Mouse (Mus musculus): ENCODE data around the gene Nsmce4a. TPM values are rescaled to one million over a fixed set of nuclear protein-coding genes. Genes with fewer than 3 reads are reported as not detected.

The Nsmce4a gene
- polyA plus RNA-seq, 1 experiment from 2014 or later, result 154 TPM

DNA sequence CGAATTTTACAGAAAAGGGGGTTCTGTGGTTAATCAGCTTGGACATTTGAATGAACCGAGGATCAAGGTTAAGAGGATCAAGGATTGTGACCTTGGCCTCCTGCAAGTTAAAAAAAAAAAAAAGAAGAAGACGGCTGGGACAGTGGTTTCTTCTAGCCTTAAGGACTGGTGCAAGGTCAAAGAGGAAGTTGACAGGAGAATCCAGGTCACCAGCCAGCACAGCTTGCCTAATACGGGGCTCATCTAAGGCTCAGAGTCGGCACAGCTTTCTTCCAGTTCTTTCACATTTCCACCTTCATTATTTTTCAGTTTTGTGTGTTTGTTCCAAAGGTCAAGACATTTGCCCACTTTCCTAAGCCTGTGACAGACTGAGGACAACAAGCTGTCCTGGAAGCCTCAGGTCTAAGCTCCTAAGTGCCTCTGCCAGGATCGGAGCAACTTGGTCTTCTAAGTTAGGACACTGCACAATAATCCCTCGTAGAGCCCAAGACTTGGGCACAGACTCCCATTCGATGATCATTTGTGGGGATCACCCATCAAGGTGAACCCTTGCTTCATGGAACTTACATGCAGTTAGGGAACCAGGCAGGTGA is 18.0 kb upstream of the Nsmce4a start:
- no peak overlapping the region for H3K9ac ChIP-seq (ENCODE audit: low read length)
- WGBS, result 70% methylated on average over 8 of the region's 8 CpGs
- DNase-seq (ENCODE audit: low spot score) (no peak), ATAC-seq (no peak)
- no peak overlapping the region for H3K4me3 ChIP-seq (ENCODE audit: low read depth, low read length)
- peaks cover 4% of the 10 kb centered on the region; the same call in 1 of the 2 replicates for H3K4me1 ChIP-seq (ENCODE audit: control insufficient read depth, insufficient read depth, low read length)
- H3K36me3 ChIP-seq (ENCODE audit: control insufficient read depth, insufficient read depth, low read length), result no peaks in the 10 kb centered on the region
- H3K27ac ChIP-seq (ENCODE audit: low read depth, low read length), result no peak overlapping the region
- no peak overlapping the region for H3K4me2 ChIP-seq (ENCODE audit: low read length)
- H3K9me3 ChIP-seq (replicated peaks; ENCODE audit: control insufficient read depth, low read length), result no peaks in the 10 kb centered on the region
- no peaks in the 10 kb centered on the region for H3K27me3 ChIP-seq (replicated peaks; ENCODE audit: control insufficient read depth, insufficient read depth, low read length)

- WGBS, result 35% methylated on average over 13 of the region's 13 CpGs
- H3K27me3 ChIP-seq (replicated peaks; ENCODE audit: control insufficient read depth, insufficient read depth, low read length), result no peaks in the 10 kb centered on the region
- ATAC-seq (no peak), DNase-seq (ENCODE audit: low spot score) (peak; percentile 61)
- H3K9ac ChIP-seq (ENCODE audit: low read length), result no peak overlapping the region
- H3K9me3 ChIP-seq (replicated peaks; ENCODE audit: control insufficient read depth, low read length), result no peaks in the 10 kb centered on the region
- H3K27ac ChIP-seq (ENCODE audit: low read depth, low read length), result no peak overlapping the region; the same call in 1 of the 2 replicates
- peaks cover 4% of the 10 kb centered on the region; the same call in 1 of the 2 replicates for H3K4me1 ChIP-seq (ENCODE audit: control insufficient read depth, insufficient read depth, low read length)
- no peak overlapping the region for H3K4me2 ChIP-seq (ENCODE audit: low read length)
- no peak overlapping the region for H3K4me3 ChIP-seq (ENCODE audit: low read depth, low read length)
- H3K36me3 ChIP-seq (ENCODE audit: control insufficient read depth, insufficient read depth, low read length), result no peaks in the 10 kb centered on the region
Measured at GRCm38 (mm10) chr7:130590081-130590828, 17.3 kb upstream of the Nsmce4a start.

GRCm38 (mm10) chr7:130586521-130587072 is 13.7 kb upstream of the Nsmce4a start:
- H3K36me3 ChIP-seq (ENCODE audit: control insufficient read depth, insufficient read depth, low read length), result no peaks in the 10 kb centered on the region
- no peak for ATAC-seq
- H3K4me1 ChIP-seq (ENCODE audit: control insufficient read depth, insufficient read depth, low read length), result peaks cover 4% of the 10 kb centered on the region; the same call in 1 of the 2 replicates
- H3K4me3 ChIP-seq (ENCODE audit: low read depth, low read length), result no peak overlapping the region
- no peak overlapping the region for H3K27ac ChIP-seq (ENCODE audit: low read depth, low read length)
- no peaks in the 10 kb centered on the region for H3K9me3 ChIP-seq (replicated peaks; ENCODE audit: control insufficient read depth, low read length)
- DNase-seq (ENCODE audit: low spot score), result no peak
- WGBS, result 81% methylated on average over 2 of the region's 2 CpGs
- H3K9ac ChIP-seq (ENCODE audit: low read length), result no peak overlapping the region
- H3K27me3 ChIP-seq (replicated peaks; ENCODE audit: control insufficient read depth, insufficient read depth, low read length), result no peaks in the 10 kb centered on the region
- H3K4me2 ChIP-seq (ENCODE audit: low read length), result no peak overlapping the region

- Histone ChIP-seq H3K9me3 (replicated peaks; ENCODE audit: control insufficient read depth, low read length) (no peaks in the 10 kb centered on the region), H3K27me3 (replicated peaks; ENCODE audit: control insufficient read depth, insufficient read depth, low read length) (no peaks in the 10 kb centered on the region), H3K27ac (ENCODE audit: low read depth, low read length) (no peak overlapping the region), H3K4me2 (ENCODE audit: low read length) (no peak overlapping the region), H3K36me3 (ENCODE audit: control insufficient read depth, insufficient read depth, low read length) (no peaks in the 10 kb centered on the region), H3K9ac (ENCODE audit: low read length) (no peak overlapping the region), H3K4me1 (ENCODE audit: control insufficient read depth, insufficient read depth, low read length) (peaks cover 4% of the 10 kb centered on the region), H3K4me3 (ENCODE audit: low read depth, low read length) (no peak overlapping the region)
- ATAC-seq (no peak), DNase-seq (ENCODE audit: low spot score) (no peak)
- 70% methylated on average over 5 of the region's 5 CpGs for WGBS
Measured at GRCm38 (mm10) chr7:130578607-130579006, 5.7 kb upstream of the Nsmce4a start.

- no peaks in the 10 kb centered on the region for H3K27me3 ChIP-seq (replicated peaks; ENCODE audit: control insufficient read depth, insufficient read depth, low read length)
- no peak overlapping the region for H3K4me3 ChIP-seq (ENCODE audit: low read depth, low read length)
- ATAC-seq (no peak), DNase-seq (ENCODE audit: low spot score) (no peak)
- no peaks in the 10 kb centered on the region for H3K9me3 ChIP-seq (replicated peaks; ENCODE audit: control insufficient read depth, low read length)
- no peak overlapping the region for H3K9ac ChIP-seq (ENCODE audit: low read length)
- peaks cover 4% of the 10 kb centered on the region for H3K4me1 ChIP-seq (ENCODE audit: control insufficient read depth, insufficient read depth, low read length)
- H3K36me3 ChIP-seq (ENCODE audit: control insufficient read depth, insufficient read depth, low read length), result no peaks in the 10 kb centered on the region
- H3K4me2 ChIP-seq (ENCODE audit: low read length), result no peak overlapping the region
- 93% methylated on average over 2 of the region's 2 CpGs for WGBS
- H3K27ac ChIP-seq (ENCODE audit: low read depth, low read length), result no peak overlapping the region
Measured at GRCm38 (mm10) chr7:130578066-130578465, 5.1 kb upstream of the Nsmce4a start.

DNA sequence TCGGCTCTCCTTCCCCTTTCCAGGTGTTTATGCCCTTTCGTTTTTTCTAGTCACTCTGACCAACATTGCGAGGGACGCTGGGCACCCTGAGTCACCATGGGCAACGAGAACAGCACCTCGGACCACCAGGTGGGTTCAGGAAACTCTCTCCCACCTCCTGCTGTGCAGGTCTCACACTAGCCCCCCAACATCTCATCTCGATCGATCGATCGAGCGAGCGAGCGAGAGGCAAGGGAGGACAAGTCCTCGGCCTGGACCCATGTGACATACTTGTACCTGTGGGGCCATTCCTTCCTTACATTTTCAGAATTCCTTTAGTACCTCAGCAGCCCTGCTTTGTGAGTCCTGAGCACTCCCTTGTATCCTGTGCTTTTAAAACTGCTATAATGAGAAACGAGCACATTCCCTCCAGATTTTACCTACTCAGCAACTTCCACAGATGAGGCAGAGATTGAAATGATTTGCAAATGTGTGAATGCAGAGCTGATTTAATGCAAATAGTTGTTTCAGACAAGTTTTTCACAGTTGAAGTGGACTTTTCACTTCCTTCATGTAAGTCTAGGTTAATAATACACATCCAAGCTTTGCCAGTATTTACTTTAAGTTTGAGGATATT is 4.6 kb upstream of the Nsmce4a start, which contains the start of gene Tacc2:
Gene Tacc2, plus strand, starts transcription at position 51 of the 616 bp plus-strand sequence.
- H3K4me2 ChIP-seq (ENCODE audit: low read length), result peak within 1 kb of the TSS; percentile 15; the same call in 1 of the 2 replicates
- no peaks in the 10 kb centered on the region for H3K36me3 ChIP-seq (ENCODE audit: control insufficient read depth, insufficient read depth, low read length)
- H3K4me3 ChIP-seq (ENCODE audit: low read depth, low read length), result no peak within 1 kb of the TSS
- no peaks in the 10 kb centered on the region for H3K27me3 ChIP-seq (replicated peaks; ENCODE audit: control insufficient read depth, insufficient read depth, low read length)
- DNase-seq (ENCODE audit: low spot score) (no peak), ATAC-seq (no peak)
- 50% methylated on average over 15 of the region's 15 CpGs for WGBS
- peaks cover 4% of the 10 kb centered on the region for H3K4me1 ChIP-seq (ENCODE audit: control insufficient read depth, insufficient read depth, low read length)
- H3K9ac ChIP-seq (ENCODE audit: low read length), result no peak within 1 kb of the TSS
- no peaks in the 10 kb centered on the region for H3K9me3 ChIP-seq (replicated peaks; ENCODE audit: control insufficient read depth, low read length)
- H3K27ac ChIP-seq (ENCODE audit: low read depth, low read length), result peak within 1 kb of the TSS; percentile 41; the same call in 1 of the 2 replicates

- peak overlapping the region; percentile 41; the same call in 1 of the 2 replicates for H3K27ac ChIP-seq (ENCODE audit: low read depth, low read length)
- no peaks in the 10 kb centered on the region for H3K36me3 ChIP-seq (ENCODE audit: control insufficient read depth, insufficient read depth, low read length)
- H3K27me3 ChIP-seq (replicated peaks; ENCODE audit: control insufficient read depth, insufficient read depth, low read length), result no peaks in the 10 kb centered on the region
- WGBS, result 29% methylated on average over 10 of the region's 10 CpGs
- H3K4me3 ChIP-seq (ENCODE audit: low read depth, low read length), result no peak overlapping the region
- DNase-seq (ENCODE audit: low spot score) (peak; percentile 49), ATAC-seq (peak; percentile 45)
- no peak overlapping the region for H3K9ac ChIP-seq (ENCODE audit: low read length)
- no peaks in the 10 kb centered on the region for H3K9me3 ChIP-seq (replicated peaks; ENCODE audit: control insufficient read depth, low read length)
- H3K4me2 ChIP-seq (ENCODE audit: low read length), result peak overlapping the region; percentile 15; the same call in 1 of the 2 replicates
- peaks cover 4% of the 10 kb centered on the region for H3K4me1 ChIP-seq (ENCODE audit: control insufficient read depth, insufficient read depth, low read length)
Measured at GRCm38 (mm10) chr7:130576981-130577380, 4.1 kb upstream of the Nsmce4a start.

DNA sequence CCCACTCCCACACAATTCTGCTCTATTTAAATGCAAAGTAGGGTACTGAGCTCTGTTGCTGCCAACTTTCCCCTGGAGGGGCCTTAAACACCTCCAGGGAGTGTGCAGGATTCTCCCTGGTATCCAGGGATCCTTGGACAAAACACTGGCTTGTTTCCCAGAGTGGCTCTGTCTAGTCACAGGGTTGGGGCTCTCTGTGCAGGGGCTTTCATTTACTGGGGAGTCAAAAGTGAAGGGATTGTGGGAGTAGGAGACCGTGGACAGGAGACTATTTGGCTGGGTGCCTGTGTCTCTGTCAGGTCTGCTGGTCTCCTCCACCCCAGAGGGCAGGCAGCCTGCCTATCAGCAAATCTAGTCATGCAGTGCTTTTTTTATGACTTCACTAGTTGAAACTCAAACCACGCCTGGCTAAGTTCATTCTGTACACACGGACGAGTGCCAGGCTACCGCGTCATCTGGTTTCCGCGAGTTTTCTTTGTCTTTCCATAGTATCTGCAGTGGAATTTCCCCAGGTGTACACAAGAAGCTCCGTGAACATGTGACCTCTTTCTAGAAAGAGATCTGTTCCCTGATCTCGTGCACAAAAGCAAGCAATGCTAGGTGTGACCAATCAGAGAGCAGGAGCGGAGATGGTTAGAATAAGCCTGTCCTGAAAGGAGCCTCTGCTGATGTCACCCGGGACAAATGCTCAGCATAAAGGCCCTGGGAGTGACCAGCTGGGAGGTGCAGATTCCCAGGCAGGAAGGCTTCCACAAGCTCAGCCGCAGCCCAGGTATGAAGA is 1.5 kb upstream of the Nsmce4a start:
- Histone ChIP-seq H3K27ac (ENCODE audit: low read depth, low read length) (no peak overlapping the region), H3K4me2 (ENCODE audit: low read length) (no peak overlapping the region), H3K9ac (ENCODE audit: low read length) (no peak overlapping the region), H3K4me3 (ENCODE audit: low read depth, low read length) (no peak overlapping the region), H3K4me1 (ENCODE audit: control insufficient read depth, insufficient read depth, low read length) (peaks cover 7% of the 10 kb centered on the region), H3K36me3 (ENCODE audit: control insufficient read depth, insufficient read depth, low read length) (no peaks in the 10 kb centered on the region), H3K9me3 (replicated peaks; ENCODE audit: control insufficient read depth, low read length) (no peaks in the 10 kb centered on the region), H3K27me3 (replicated peaks; ENCODE audit: control insufficient read depth, insufficient read depth, low read length) (no peaks in the 10 kb centered on the region)
- DNase-seq (ENCODE audit: low spot score) (peak; percentile 79), ATAC-seq (peak; percentile 78)
- 35% methylated on average over 13 of the region's 13 CpGs for WGBS
